Mouse (Mus musculus) erythroblast, embryonic 14.5 days (primary cell): Measurements from ENCODE around the gene Tead1.

Source experiments
- GATA1 ChIP-seq: IDR thresholded peaks from 2 replicates; pipeline ENCODE4 v1.6.1; 2012; ENCODE audit warnings: low read length, inconsistent platforms, mixed read lengths
- TAL1 ChIP-seq: IDR thresholded peaks from 3 replicates; pipeline ENCODE4 v1.6.1; 2012; ENCODE audit warnings: low read length, inconsistent platforms, mixed read lengths

- TF ChIP-seq TAL1: no peak
- TF ChIP-seq GATA1: no peak
Measured at GRCm38 (mm10) chr7:112883791-112884274, 204.7 kb downstream of the Tead1 start.
